Mouse (Mus musculus) R1 (cell line): Measurements from ENCODE around the gene Ano5.

Source experiments
- DNase-seq: peaks from one replicate; pipeline ENCODE4 v3.0.0-alpha.2; 2018; ENCODE audit warnings: low read depth, low spot score

The Ano5 gene

GRCm38 (mm10) chr7:51629206-51629605 lies 118.4 kb downstream of the Ano5 start:
- DNase-seq = no peak

- DNase-seq = no peak
Measured at GRCm38 (mm10) chr7:51631171-51631570, 120.3 kb downstream of the Ano5 start.

GRCm38 (mm10) chr7:51632543-51633229 lies 121.9 kb downstream of the Ano5 start:
- no peak for DNase-seq

- DNase-seq = no peak
Measured at GRCm38 (mm10) chr7:51633230-51633844, 122.5 kb downstream of the Ano5 start.
